Mouse (Mus musculus): ENCODE measurements around the gene Tmc6.

Gene Tmc6

GRCm38 (mm10) chr11:117749414-117749813 lies 32.6 kb downstream of the Tmc6 start:
- DNase-seq: peak in 1 of 2 experiments; percentile 37

GRCm38 (mm10) chr11:117748628-117749027 lies 33.4 kb downstream of the Tmc6 start:
- no peak for DNase-seq

GRCm38 (mm10) chr11:117743454-117744030 lies 38.5 kb downstream of the Tmc6 start:
- no peak for DNase-seq

- DNase-seq: no peak
Measured at GRCm38 (mm10) chr11:117742715-117743114, 39.3 kb downstream of the Tmc6 start.

GRCm38 (mm10) chr11:117742243-117742642 lies 39.8 kb downstream of the Tmc6 start:
- DNase-seq: no peak

- no peak for DNase-seq
Measured at GRCm38 (mm10) chr11:117741128-117741527, 40.9 kb downstream of the Tmc6 start.

- DNase-seq: no peak
Measured at GRCm38 (mm10) chr11:117738123-117738522, 43.9 kb downstream of the Tmc6 start.

GRCm38 (mm10) chr11:117736037-117736689 lies 45.8 kb downstream of the Tmc6 start:
- DNase-seq: peak; percentile 59 to 61

- DNase-seq: no peak
Measured at GRCm38 (mm10) chr11:117731470-117731869, 50.5 kb downstream of the Tmc6 start.

GRCm38 (mm10) chr11:117730490-117730838 lies 51.5 kb downstream of the Tmc6 start:
- DNase-seq: no peak

- no peak for DNase-seq
Measured at GRCm38 (mm10) chr11:117729798-117730489, 52.1 kb downstream of the Tmc6 start.

GRCm38 (mm10) chr11:117729341-117729740 lies 52.7 kb downstream of the Tmc6 start:
- DNase-seq: no peak

- no peak for DNase-seq
Measured at GRCm38 (mm10) chr11:117728841-117729240, 53.2 kb downstream of the Tmc6 start.

- DNase-seq: no peak
Measured at GRCm38 (mm10) chr11:117728245-117728644, 53.8 kb downstream of the Tmc6 start.

- no peak for DNase-seq
Measured at GRCm38 (mm10) chr11:117727031-117727430, 55.0 kb downstream of the Tmc6 start.

- no peak for DNase-seq
Measured at GRCm38 (mm10) chr11:117724604-117725301, 57.2 kb downstream of the Tmc6 start.

GRCm38 (mm10) chr11:117718838-117719237 lies 63.2 kb downstream of the Tmc6 start:
- DNase-seq: no peak
